Mouse (Mus musculus) bone marrow, adult 2 months (tissue): ENCODE measurements around the gene 1190002N15Rik. TPM values are rescaled to one million over a fixed set of nuclear protein-coding genes. Genes with fewer than 3 reads are reported as not detected.

ENCODE experiments used
- H3K27ac ChIP-seq: fragments of 200-500 bp; 2 replicates; pipeline ENCODE4 v1.5.1; 2012; ENCODE audit warnings: low read depth, mild to moderate bottlenecking, control low read depth, inconsistent platforms, low read length; ENCODE audit not compliant: control insufficient read depth, poor library complexity, insufficient read depth
- H3K4me1 ChIP-seq: fragments of 200-500 bp; 2 replicates; pipeline ENCODE4 v1.6.1; 2011; ENCODE audit warnings: low read length; ENCODE audit not compliant: control insufficient read depth, insufficient read depth
- H3K4me3 ChIP-seq: fragments of 200-500 bp; replicated peaks from 2 replicates; pipeline ENCODE3; 2011; ENCODE audit warnings: mild to moderate bottlenecking, low read depth, low read length, control low read depth; ENCODE audit not compliant: control insufficient read depth
- CTCF ChIP-seq: fragments of 200-500 bp; IDR thresholded peaks from 2 replicates; pipeline ENCODE4 v1.5.1; 2011; ENCODE audit warnings: low read length, control low read depth; ENCODE audit not compliant: control insufficient read depth, insufficient read depth
- POLR2A ChIP-seq: fragments of 200-500 bp; IDR thresholded peaks from 2 replicates; pipeline ENCODE4 v1.6.1; 2011; ENCODE audit warnings: low read depth, mild to moderate bottlenecking, control low read depth, low read length, borderline replicate concordance; ENCODE audit not compliant: control insufficient read depth
- WGBS: fragments of 180-500 bp; shearing (Covaris S2); methylation state at CpG from one replicate; pipeline ENCODE4 v1.1.7; 2018; 5-methylcytosine and 5-hydroxymethylcytosine counted together
- polyA plus RNA-seq: library from polyadenylated mRNA; stranded (reverse); fragments of >200 nt; gene quantifications from 2 replicates; pipeline ENCODE4 v1.2.4, GENCODE M21; 2011; ENCODE audit warnings: low replicate concordance; ENCODE audit not compliant: missing spikeins, insufficient read depth, insufficient read length

1190002N15Rik gene
- polyA plus RNA-seq, 1 experiment = 3.2 TPM

- Histone ChIP-seq H3K27ac (no peak overlapping the region), H3K4me3 (no peak overlapping the region), H3K4me1 (no peaks in the 10 kb centered on the region)
- no peak for TF ChIP-seq POLR2A
- TF ChIP-seq CTCF = no peak
- 79% methylated on average over 2 of the region's 2 CpGs for WGBS
These were observed 12.7 kb upstream of the 1190002N15Rik start for GRCm38 (mm10) chr9:94550493-94551095.

- 75% methylated on average over 4 of the region's 4 CpGs for WGBS
- Histone ChIP-seq H3K4me1 (no peaks in the 10 kb centered on the region), H3K4me3 (no peak overlapping the region), H3K27ac (no peak overlapping the region)
- TF ChIP-seq POLR2A (no peak), CTCF (no peak)
These were observed 6.0 kb upstream of the 1190002N15Rik start for GRCm38 (mm10) chr9:94543881-94544280.

GRCm38 (mm10) chr9:94540343-94541095 lies 2.6 kb upstream of the 1190002N15Rik start:
- no peak overlapping the region for H3K27ac ChIP-seq
- WGBS = 47% methylated on average over 10 of the region's 10 CpGs
- no peak for TF ChIP-seq POLR2A
- TF ChIP-seq CTCF = no peak
- H3K4me1 ChIP-seq = no peaks in the 10 kb centered on the region; the same call in 1 of the 2 replicates
- no peak overlapping the region for H3K4me3 ChIP-seq

DNA sequence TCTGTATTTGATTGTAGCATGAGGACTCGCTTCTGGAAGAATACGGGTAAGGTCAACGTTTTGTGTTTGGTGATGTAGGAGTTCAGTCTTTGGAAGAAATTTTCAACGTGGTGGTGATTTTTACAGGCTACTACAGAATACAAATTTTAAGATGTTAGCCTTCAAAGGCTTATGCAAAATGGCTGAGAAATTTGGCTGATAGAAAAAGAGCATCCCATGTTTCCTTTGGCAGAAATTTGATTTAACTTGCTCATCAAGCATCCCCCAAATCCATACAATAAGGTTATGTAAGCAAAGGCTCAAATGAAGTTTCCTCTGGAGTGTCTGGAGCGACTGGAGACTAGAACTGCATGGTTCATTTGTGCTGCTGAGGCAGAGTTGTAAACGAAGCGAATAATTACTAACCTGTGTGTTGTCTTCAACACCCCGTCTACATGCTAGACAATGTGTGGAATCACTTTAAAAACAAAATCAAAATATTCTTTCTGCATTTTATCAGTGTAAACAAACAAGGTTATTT lies 1.5 kb upstream of the 1190002N15Rik start:
- Histone ChIP-seq H3K4me1 (no peaks in the 10 kb centered on the region; the same call in 1 of the 2 replicates), H3K27ac (no peak overlapping the region), H3K4me3 (no peak overlapping the region)
- WGBS = 64% methylated on average over 8 of the region's 8 CpGs
- no peak for TF ChIP-seq CTCF
- no peak for TF ChIP-seq POLR2A

DNA sequence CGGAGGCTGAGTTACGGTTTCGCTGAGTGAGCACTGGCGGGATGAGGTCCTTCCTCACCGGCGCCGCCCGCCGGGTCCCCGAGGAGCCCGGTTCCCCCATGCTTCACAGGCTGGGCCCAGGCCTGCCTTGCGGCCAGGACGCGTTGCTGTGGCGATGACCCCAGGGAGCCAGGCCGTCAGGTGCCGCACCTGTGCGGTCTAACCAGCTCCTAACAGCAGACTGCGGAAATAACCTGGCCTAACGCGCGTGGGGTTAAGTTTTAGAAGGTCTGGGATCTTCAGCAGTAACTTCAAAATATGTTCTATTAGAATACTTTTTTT lies 902 bp upstream of the 1190002N15Rik start:
- Histone ChIP-seq H3K4me3 (peak overlapping the region; percentile 69), H3K4me1 (no peaks in the 10 kb centered on the region; the same call in 1 of the 2 replicates), H3K27ac (peak overlapping the region; percentile 66)
- no peak for TF ChIP-seq CTCF
- TF ChIP-seq POLR2A = no peak; the same call in 1 of the 2 replicates
- WGBS = under 1% methylated on average over 22 of the region's 22 CpGs

DNA sequence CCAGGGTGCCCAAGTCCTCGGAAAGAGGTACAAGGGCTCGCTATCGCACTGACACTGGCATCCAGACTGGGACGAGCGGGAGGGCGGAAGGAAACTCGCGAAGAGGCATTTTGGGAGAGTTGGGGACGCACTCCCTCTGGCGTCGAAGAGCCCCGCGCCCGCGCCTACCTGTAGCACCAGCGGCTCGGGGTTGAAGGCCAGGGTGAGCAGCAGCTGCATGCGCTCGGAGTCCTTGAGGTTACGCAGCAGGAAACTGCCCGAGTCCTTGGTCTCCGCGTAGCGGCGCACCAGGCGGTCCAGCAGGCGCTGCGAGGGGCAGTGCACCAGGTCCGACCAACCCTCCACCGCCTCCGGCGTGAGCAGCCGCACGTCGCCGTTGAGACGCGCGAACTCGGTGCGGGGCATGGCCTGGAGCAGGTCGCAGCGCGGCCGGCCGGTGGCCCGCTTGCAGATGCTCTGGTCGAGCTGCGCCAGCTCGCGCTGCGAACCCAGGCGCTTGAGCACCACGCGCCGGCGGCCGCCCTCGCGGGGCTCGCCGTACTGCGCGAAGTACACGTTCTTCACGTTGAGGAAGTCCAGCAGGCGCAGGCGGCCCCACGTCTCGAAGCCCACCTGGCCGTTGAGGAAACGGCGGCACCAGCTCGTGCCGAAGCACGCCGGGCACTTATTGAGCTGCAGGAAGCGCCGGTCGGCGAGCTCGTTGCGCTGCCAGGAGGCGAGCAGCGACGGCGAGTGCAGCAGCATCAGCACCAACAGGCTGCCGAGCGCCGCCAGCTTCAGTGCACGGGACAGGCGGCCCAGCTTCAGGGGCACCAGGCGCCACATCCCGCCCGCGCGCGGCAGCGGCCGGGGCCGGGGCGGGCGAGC lies 597 bp downstream of the 1190002N15Rik start:
- TF ChIP-seq CTCF (peak; percentile 12; the same call in 1 of the 2 replicates), POLR2A (peak; percentile 49; the same call in 1 of the 2 replicates)
- H3K27ac ChIP-seq = peak overlapping the region; percentile 98
- WGBS = under 1% methylated on average over 103 of the region's 103 CpGs
- H3K4me3 ChIP-seq = peak overlapping the region; percentile 69
- peaks cover 1% of the 10 kb centered on the region; the same call in 1 of the 2 replicates for H3K4me1 ChIP-seq

- WGBS = 16% methylated on average over 15 of the region's 15 CpGs
- TF ChIP-seq POLR2A = no peak
- no peak for TF ChIP-seq CTCF
- H3K27ac ChIP-seq = no peak overlapping the region; the same call in 1 of the 2 replicates
- peak overlapping the region; percentile 69 for H3K4me3 ChIP-seq
- peaks cover 1% of the 10 kb centered on the region; the same call in 1 of the 2 replicates for H3K4me1 ChIP-seq
These were observed 1.5 kb downstream of the 1190002N15Rik start for GRCm38 (mm10) chr9:94536261-94536905.
